Mouse (Mus musculus) MEL (cell line): ENCODE data around the gene Ptpru. TPM values are rescaled to one million over a fixed set of nuclear protein-coding genes. Genes with fewer than 3 reads are reported as not detected.
A peak's percentile ranks its signal among the peaks of the same experiment; 100 is the strongest.

Experiments used
- DNase-seq: peaks from one replicate; pipeline ENCODE4 v3.0.0; 2011; ENCODE audit warnings: low read depth, low spot score
- H3K27ac ChIP-seq: 2 replicates; pipeline ENCODE4 v1.5.1; 2012; ENCODE audit warnings: low read depth, mild to moderate bottlenecking, control low read depth, low read length, moderate library complexity; ENCODE audit not compliant: control insufficient read depth
- H3K27me3 ChIP-seq, 2 experiments: fragments of 150-350 bp in 1 of 2; sonication (generic) in 1 of 2; 2 replicates each; pipeline ENCODE4 v1.6.1; 2012; ENCODE audit warnings: low read length in 2 of 2, mild to moderate bottlenecking in 2 of 2, improper control_type of control experiment in 1 of 2, moderate library complexity in 1 of 2; ENCODE audit not compliant: insufficient read depth in 2 of 2, control insufficient read depth in 1 of 2
- H3K36me3 ChIP-seq, 2 experiments: 2 replicates each; pipeline ENCODE4 v1.6.1; 2012 to 2014; ENCODE audit warnings: low read length in 2 of 2, improper control_type of control experiment in 1 of 2, inconsistent platforms in 1 of 2, mild to moderate bottlenecking in 1 of 2; ENCODE audit not compliant: insufficient read depth in 2 of 2, control insufficient read depth in 1 of 2
- H3K4me1 ChIP-seq, 2 experiments: fragments of 150-350 bp in 1 of 2; sonication (generic) in 1 of 2; 2 replicates each; pipeline ENCODE4 v1.6.1; 2012; ENCODE audit warnings: low read length in 2 of 2, improper control_type of control experiment in 1 of 2, mild to moderate bottlenecking in 1 of 2; ENCODE audit not compliant: insufficient read depth in 2 of 2, control insufficient read depth in 1 of 2
- H3K4me3 ChIP-seq, 2 experiments: fragments of 150-350 bp in 1 of 2; sonication (generic) in 1 of 2; 2 replicates each; pipeline ENCODE4 v1.5.1; 2012; ENCODE audit warnings: low read depth in 2 of 2, low read length in 2 of 2, mild to moderate bottlenecking in 2 of 2, moderate library complexity in 2 of 2, control low read depth in 1 of 2, improper control_type of control experiment in 1 of 2; ENCODE audit not compliant: control insufficient read depth in 1 of 2, insufficient read depth in 1 of 2
- H3K79me2 ChIP-seq: 2 replicates; pipeline ENCODE4 v1.6.1; 2012; ENCODE audit warnings: mild to moderate bottlenecking, low read length, moderate library complexity; ENCODE audit not compliant: control insufficient read depth, poor library complexity, insufficient read depth
- H3K9ac ChIP-seq: 2 replicates; pipeline ENCODE4 v1.6.1; 2012; ENCODE audit warnings: low read depth, mild to moderate bottlenecking, control low read depth, low read length, moderate library complexity; ENCODE audit not compliant: control insufficient read depth, poor library complexity, severe bottlenecking
- H3K9me3 ChIP-seq: fragments of 150-350 bp; sonication (generic); replicated peaks from 2 replicates; pipeline ENCODE4 v1.6.1; 2012; ENCODE audit warnings: mild to moderate bottlenecking, low read length, improper control_type of control experiment, moderate library complexity; ENCODE audit not compliant: insufficient read depth
- BHLHE40 ChIP-seq: IDR thresholded peaks from 2 replicates; pipeline ENCODE4 v1.6.1; 2012; ENCODE audit warnings: low read depth, mild to moderate bottlenecking, inconsistent platforms, low read length, improper control_type of control experiment, borderline replicate concordance
- CHD1 ChIP-seq: IDR thresholded peaks from 2 replicates; pipeline ENCODE4 v1.6.1; 2012; ENCODE audit warnings: low read depth, mild to moderate bottlenecking, inconsistent platforms, low read length, improper control_type of control experiment
- CHD2 ChIP-seq: IDR thresholded peaks from 2 replicates; pipeline ENCODE4 v1.6.1; 2011; ENCODE audit warnings: low read length, improper control_type of control experiment
- CTCF ChIP-seq, 3 experiments: IDR thresholded peaks in 2 of 3; conservative IDR thresholded peaks in 1 of 3; 2 replicates each; pipeline ENCODE4 v1.5.1; 2011 to 2012; ENCODE audit warnings: low read length in 3 of 3, low read depth in 2 of 3, mild to moderate bottlenecking in 2 of 3, improper control_type of control experiment in 1 of 3, inconsistent platforms in 1 of 3, mixed read lengths in 1 of 3, moderate library complexity in 1 of 3; ENCODE audit not compliant: control insufficient read depth in 1 of 3, insufficient read depth in 1 of 3, poor library complexity in 1 of 3, severe bottlenecking in 1 of 3
- E2F4 ChIP-seq: IDR thresholded peaks from 2 replicates; pipeline ENCODE4 v1.6.1; 2011; ENCODE audit warnings: low read depth, low read length, improper control_type of control experiment, borderline replicate concordance
- ELF1 ChIP-seq: IDR thresholded peaks from 2 replicates; pipeline ENCODE4 v1.6.1; 2014; ENCODE audit warnings: low read depth, mild to moderate bottlenecking, inconsistent platforms, low read length, improper control_type of control experiment, moderate library complexity
- EP300 ChIP-seq, 2 experiments: IDR thresholded peaks; 2 replicates each; pipeline ENCODE4 v1.6.1; 2011; ENCODE audit warnings: improper control_type of control experiment in 2 of 2, low read length in 2 of 2, low read depth in 1 of 2, mild to moderate bottlenecking in 1 of 2
- ETS1 ChIP-seq: IDR thresholded peaks from 2 replicates; pipeline ENCODE4 v1.6.1; 2012; ENCODE audit warnings: low read depth, mild to moderate bottlenecking, inconsistent platforms, low read length, improper control_type of control experiment, moderate library complexity
- GABPA ChIP-seq: IDR thresholded peaks from 2 replicates; pipeline ENCODE4 v1.6.1; 2012; ENCODE audit warnings: low read depth, mild to moderate bottlenecking, inconsistent platforms, low read length, improper control_type of control experiment, moderate library complexity
- HCFC1 ChIP-seq: IDR thresholded peaks from 2 replicates; pipeline ENCODE4 v1.6.1; 2012; ENCODE audit warnings: low read depth, mild to moderate bottlenecking, inconsistent platforms, low read length, improper control_type of control experiment, moderate library complexity
- JUND ChIP-seq: IDR thresholded peaks from 2 replicates; pipeline ENCODE4 v1.6.1; 2011; ENCODE audit warnings: low read depth, mild to moderate bottlenecking, improper control_type of control experiment, low read length
- KAT2A ChIP-seq: conservative IDR thresholded peaks from 2 replicates; pipeline ENCODE4 v1.6.1; 2012; ENCODE audit warnings: low read depth, low read length, improper control_type of control experiment, inconsistent platforms
- MAFK ChIP-seq: IDR thresholded peaks from 2 replicates; pipeline ENCODE4 v1.6.1; 2011; ENCODE audit warnings: low read depth, mild to moderate bottlenecking, low read length, improper control_type of control experiment, borderline replicate concordance
- MAX ChIP-seq: IDR thresholded peaks from 2 replicates; pipeline ENCODE4 v1.6.1; 2011; ENCODE audit warnings: low read length, improper control_type of control experiment
- MAZ ChIP-seq: IDR thresholded peaks from 2 replicates; pipeline ENCODE4 v1.6.1; 2012; ENCODE audit warnings: low read depth, mild to moderate bottlenecking, inconsistent platforms, low read length, improper control_type of control experiment
- MEF2A ChIP-seq: IDR thresholded peaks from 2 replicates; pipeline ENCODE4 v1.6.1; 2014; ENCODE audit warnings: low read depth, mild to moderate bottlenecking, inconsistent platforms, low read length, improper control_type of control experiment; ENCODE audit not compliant: poor library complexity, insufficient replicate concordance, severe bottlenecking; ENCODE audit errors: extremely low read depth
- MXI1 ChIP-seq: IDR thresholded peaks from 2 replicates; pipeline ENCODE4 v1.6.1; 2011; ENCODE audit warnings: mild to moderate bottlenecking, low read depth, low read length, improper control_type of control experiment
- MYB ChIP-seq: IDR thresholded peaks from 2 replicates; pipeline ENCODE4 v1.6.1; 2011; ENCODE audit warnings: mild to moderate bottlenecking, low read depth, low read length, improper control_type of control experiment
- MYC ChIP-seq: IDR thresholded peaks from 2 replicates; pipeline ENCODE4 v1.6.1; 2011; ENCODE audit warnings: low read depth, mild to moderate bottlenecking, low read length, improper control_type of control experiment, moderate library complexity
- NRF1 ChIP-seq: IDR thresholded peaks from 2 replicates; pipeline ENCODE4 v1.6.1; 2014; ENCODE audit warnings: low read depth, mild to moderate bottlenecking, inconsistent platforms, low read length, improper control_type of control experiment, moderate library complexity; ENCODE audit not compliant: poor library complexity, insufficient read depth, severe bottlenecking
- POLR2A ChIP-seq, 2 experiments: IDR thresholded peaks; 2 replicates each; pipeline ENCODE4 v1.6.1; 2011 to 2012; ENCODE audit warnings: low read length in 2 of 2, mild to moderate bottlenecking in 2 of 2, control low read depth in 1 of 2, improper control_type of control experiment in 1 of 2, low read depth in 1 of 2, moderate library complexity in 1 of 2; ENCODE audit not compliant: control insufficient read depth in 1 of 2, insufficient read depth in 1 of 2, poor library complexity in 1 of 2
- POLR2AphosphoS2 ChIP-seq: IDR thresholded peaks from 2 replicates; pipeline ENCODE4 v1.6.1; 2011; ENCODE audit warnings: low read length, improper control_type of control experiment
- POLR2AphosphoS5 ChIP-seq: IDR thresholded peaks from 2 replicates; pipeline ENCODE4 v1.6.1; 2012; ENCODE audit warnings: low read depth, borderline replicate concordance, mild to moderate bottlenecking, inconsistent platforms, low read length, moderate library complexity, mixed read lengths
- RAD21 ChIP-seq: IDR thresholded peaks from 2 replicates; pipeline ENCODE4 v1.6.1; 2011; ENCODE audit warnings: mild to moderate bottlenecking, low read depth, low read length, improper control_type of control experiment
- RCOR1 ChIP-seq: IDR thresholded peaks from 2 replicates; pipeline ENCODE4 v1.6.1; 2012; ENCODE audit warnings: low read depth, mild to moderate bottlenecking, inconsistent platforms, low read length, improper control_type of control experiment
- SIN3A ChIP-seq: IDR thresholded peaks from 2 replicates; pipeline ENCODE4 v1.6.1; 2012; ENCODE audit warnings: low read length, improper control_type of control experiment, inconsistent platforms
- TAL1 ChIP-seq: IDR thresholded peaks from 2 replicates; pipeline ENCODE4 v1.6.1; 2012; ENCODE audit warnings: mild to moderate bottlenecking, inconsistent platforms, low read length, moderate library complexity, mixed read lengths
- TBP ChIP-seq: IDR thresholded peaks from 2 replicates; pipeline ENCODE4 v1.8.0; 2011; ENCODE audit warnings: low read depth, low read length, improper control_type of control experiment
- TCF12 ChIP-seq: IDR thresholded peaks from 2 replicates; pipeline ENCODE4 v1.6.1; 2014; ENCODE audit warnings: low read depth, mild to moderate bottlenecking, inconsistent platforms, low read length, improper control_type of control experiment, moderate library complexity
- UBTF ChIP-seq: IDR thresholded peaks from 2 replicates; pipeline ENCODE4 v1.6.1; 2012; ENCODE audit warnings: low read depth, mild to moderate bottlenecking, inconsistent platforms, low read length, improper control_type of control experiment, moderate library complexity, borderline replicate concordance; ENCODE audit not compliant: insufficient read depth
- USF2 ChIP-seq, 2 experiments: IDR thresholded peaks; 2 replicates each; pipeline ENCODE4 v1.6.1; 2011 to 2012; ENCODE audit warnings: improper control_type of control experiment in 2 of 2, low read length in 2 of 2, borderline replicate concordance in 1 of 2, inconsistent platforms in 1 of 2, low read depth in 1 of 2, mild to moderate bottlenecking in 1 of 2; ENCODE audit not compliant: insufficient read depth in 1 of 2
- ZC3H11A ChIP-seq: IDR thresholded peaks from 2 replicates; pipeline ENCODE4 v1.6.1; 2012; ENCODE audit warnings: low read depth, mild to moderate bottlenecking, inconsistent platforms, low read length, improper control_type of control experiment
- ZKSCAN1 ChIP-seq: IDR thresholded peaks from 2 replicates; pipeline ENCODE4 v1.6.1; 2012; ENCODE audit warnings: low read depth, mild to moderate bottlenecking, inconsistent platforms, low read length, improper control_type of control experiment, moderate library complexity
- ZMIZ1 ChIP-seq: IDR thresholded peaks from 2 replicates; pipeline ENCODE4 v1.6.1; 2012; ENCODE audit warnings: low read depth, mild to moderate bottlenecking, inconsistent platforms, low read length, improper control_type of control experiment, moderate library complexity
- ZNF384 ChIP-seq: IDR thresholded peaks from 2 replicates; pipeline ENCODE4 v1.6.1; 2012; ENCODE audit warnings: low read depth, mild to moderate bottlenecking, inconsistent platforms, low read length, improper control_type of control experiment
- polyA plus RNA-seq, 2 experiments: library from polyadenylated mRNA; stranded (reverse) in 1 of 2; unstranded in 1 of 2; fragments of >175 nt in 1 of 2; fragments of >200 nt in 1 of 2; gene quantifications; 2 replicates each; pipeline versions ENCODE4 v1.2.1 to v1.2.4; 2012; ENCODE audit warnings: low replicate concordance in 2 of 2, low read depth in 1 of 2; ENCODE audit not compliant: insufficient read length in 2 of 2, insufficient read depth in 1 of 2, missing spikeins in 1 of 2
- total RNA-seq: library from RNA; depleted of rRNA; stranded (reverse); fragments of 300-350 nt; gene quantifications from 2 replicates; pipeline ENCODE4 v1.2.3, GENCODE M21; 2012

Gene Ptpru
- total and polyA plus RNA-seq, 3 experiments: 3.4 to 6.8 TPM; not detected in 1

DNA sequence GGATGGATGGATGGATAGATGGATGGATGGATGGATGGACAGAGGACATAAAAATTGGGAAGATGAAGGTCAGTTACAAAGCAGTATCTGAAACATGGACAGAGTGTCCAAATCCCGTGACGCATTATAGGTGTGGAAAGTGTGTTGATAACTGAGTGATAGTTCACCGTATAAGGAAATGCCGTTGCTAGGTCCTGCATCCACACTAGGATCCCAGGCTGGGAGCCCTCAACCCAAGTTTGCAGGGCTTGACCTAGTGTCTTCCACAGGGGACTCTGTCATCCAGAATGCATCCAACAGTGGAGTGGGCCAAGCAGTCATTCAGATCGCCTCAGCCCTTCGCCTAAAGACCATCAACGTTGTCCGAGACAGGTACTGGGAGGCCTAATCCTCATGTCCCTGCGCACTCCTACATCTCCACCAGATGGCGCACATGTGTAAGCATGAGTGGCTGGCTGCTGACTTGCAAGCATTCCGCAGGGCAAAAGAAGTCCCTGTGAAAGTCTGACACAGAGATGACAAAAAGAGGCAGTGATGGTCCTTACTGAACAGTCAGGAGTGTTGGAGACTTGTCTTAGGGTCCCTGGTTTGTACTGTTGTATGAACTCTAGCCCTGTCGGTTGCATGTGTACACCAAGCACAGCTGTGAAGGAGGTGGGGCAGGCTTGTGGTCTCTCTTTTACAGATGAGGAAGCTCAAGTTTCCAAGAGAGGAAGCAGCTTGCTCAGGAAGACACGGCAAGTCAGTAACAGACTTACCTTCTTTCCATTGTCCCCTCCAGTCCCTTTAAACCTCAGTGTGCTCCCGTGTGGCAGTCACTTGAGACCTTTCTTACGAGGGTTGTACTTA is 22.6 kb upstream of the Ptpru start:
- peak; percentile 85 for DNase-seq
- Histone ChIP-seq H3K9ac (no peak overlapping the region), H3K27ac (peak overlapping the region; percentile 17; the same call in 1 of the 2 replicates)
- TF ChIP-seq E2F4 (no peak), JUND (no peak), ETS1 (peak; percentile 56), MEF2A (no peak), ZMIZ1 (no peak), MAX (peak; percentile 81), BHLHE40 (no peak), CHD2 (no peak), TAL1 (no peak), MAZ (peak; percentile 75; the same call in 1 of the 2 replicates), SIN3A (peak; percentile 82), MYC (peak; percentile 76; the same call in 1 of the 2 replicates), CTCF (IDR thresholded peaks at IDR 0.05 in 2 of 3, conservative IDR thresholded peaks at IDR 0.05 in 1 of 3; ENCODE audit: control insufficient read depth in 1 of 3, insufficient read depth in 1 of 3, low read depth in 2 of 3, low read length in 3 of 3, poor library complexity in 1 of 3, severe bottlenecking in 1 of 3) (peak; percentile 86 to 98 (median 91)), MXI1 (peak; percentile 50; the same call in 1 of the 2 replicates), UBTF (no peak), GABPA (no peak), ZKSCAN1 (no peak), ELF1 (no peak), HCFC1 (no peak), USF2 (IDR thresholded peaks at IDR 0.05; ENCODE audit: borderline replicate concordance in 1 of 2, insufficient read depth in 1 of 2, low read depth in 1 of 2, low read length in 2 of 2) (no peak), RCOR1 (no peak), ZC3H11A (peak; percentile 55), POLR2AphosphoS5 (no peak), MYB (no peak), POLR2A (IDR thresholded peaks at IDR 0.05; ENCODE audit: control insufficient read depth in 1 of 2, insufficient read depth in 1 of 2, low read depth in 1 of 2, low read length in 2 of 2, poor library complexity in 1 of 2) (no peak), TBP (no peak), KAT2A (no peak), NRF1 (no peak; the same call in 1 of the 2 replicates), TCF12 (0 out of 2 replicates have a peak, but pooled peaks have one; percentile 16), ZNF384 (0 out of 2 replicates have a peak, but pooled peaks have one; percentile 22), MAFK (no peak), CHD1 (no peak), EP300 (IDR thresholded peaks at IDR 0.05; ENCODE audit: low read depth in 1 of 2, low read length in 2 of 2) (no peak), POLR2AphosphoS2 (no peak), RAD21 (peak; percentile 63)

More for the DNA sequence above, 22.6 kb upstream of the Ptpru start:
- no peaks in the 10 kb centered on the region; a peak in 1 of 4 replicates for H3K36me3 ChIP-seq
- no peaks in the 10 kb centered on the region for H3K79me2 ChIP-seq
- no peak overlapping the region for H3K4me3 ChIP-seq
- H3K4me1 ChIP-seq: peaks cover 0 to 10% of the 10 kb centered on the region in 2 experiments; a peak in 2 of 4 replicates
- H3K27me3 ChIP-seq: no peaks in the 10 kb centered on the region
- H3K9me3 ChIP-seq: no peaks in the 10 kb centered on the region
